Mouse (Mus musculus): ENCODE measurements around the gene Tctn1. TPM values are rescaled to one million over a fixed set of nuclear protein-coding genes. Genes with fewer than 3 reads are reported as not detected.
A peak's percentile ranks its signal among the peaks of the same experiment; 100 is the strongest.
"Not testable (repeated sequence)": the region's sequence is repeated elsewhere in the genome, so short reads cannot be mapped to it uniquely, and the experiment has no call there.

Gene Tctn1
- polyA plus RNA-seq, 1 experiment from 2014 or later, result 3.2 TPM

DNA sequence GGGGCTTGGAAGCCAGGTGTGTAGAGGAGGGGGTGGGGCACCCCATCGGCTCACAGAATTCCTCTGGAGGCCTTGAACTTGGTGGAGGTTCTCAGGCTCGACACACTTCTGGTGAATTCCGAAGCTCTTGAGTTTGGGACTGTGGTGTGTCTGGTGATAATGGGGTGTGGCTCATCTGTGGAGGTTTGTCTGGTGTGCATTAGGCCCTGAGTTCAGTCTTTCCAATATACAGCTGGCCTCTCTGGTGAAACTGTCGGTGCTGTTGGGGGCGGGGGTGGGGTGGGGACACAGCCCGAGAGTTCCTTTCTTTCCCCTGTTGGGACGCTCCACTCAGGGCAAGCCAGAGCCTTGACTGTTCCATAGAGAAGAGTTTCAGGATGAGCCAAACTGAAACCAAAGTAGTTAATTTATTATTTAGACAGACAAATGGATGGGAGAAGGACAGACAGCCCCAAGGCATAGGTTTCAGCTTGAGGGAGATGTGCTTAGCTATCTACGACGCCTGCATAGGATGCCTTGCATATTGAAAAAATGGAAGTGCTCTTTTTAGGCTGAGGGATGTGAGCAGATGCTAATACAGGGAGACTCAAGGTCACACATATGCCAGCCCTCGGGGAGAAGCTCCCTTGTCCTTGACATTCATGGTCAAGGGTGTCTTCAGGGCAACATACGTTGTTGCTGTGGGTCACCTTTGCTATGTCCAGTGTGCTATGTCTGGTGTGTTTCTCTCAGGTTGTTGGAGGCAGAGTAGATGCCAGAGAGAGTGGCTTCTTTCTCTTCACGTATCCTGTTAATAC lies 46.0 kb downstream of the Tctn1 start:
- no peaks in the 10 kb centered on the region for H3K9me3 ChIP-seq (ENCODE audit: control insufficient read depth, low read length)
- no peak overlapping the region for H3K4me3 ChIP-seq (ENCODE audit: low read length)
- peaks cover 8% of the 10 kb centered on the region for H3K4me1 ChIP-seq (ENCODE audit: control insufficient read depth, insufficient read depth, low read length)
- H3K4me2 ChIP-seq (ENCODE audit: low read depth, low read length), result no peak overlapping the region
- H3K27ac ChIP-seq (ENCODE audit: low read length), result no peak overlapping the region
- WGBS, result 82% methylated on average over 12 of the region's 12 CpGs
- no peaks in the 10 kb centered on the region for H3K36me3 ChIP-seq (ENCODE audit: control insufficient read depth, insufficient read depth, low read length)
- H3K27me3 ChIP-seq (replicated peaks; ENCODE audit: control insufficient read depth, insufficient read depth, low read length), result no peaks in the 10 kb centered on the region
- ATAC-seq, result no peak
- no peak overlapping the region for H3K9ac ChIP-seq (ENCODE audit: low read depth, low read length)

DNA sequence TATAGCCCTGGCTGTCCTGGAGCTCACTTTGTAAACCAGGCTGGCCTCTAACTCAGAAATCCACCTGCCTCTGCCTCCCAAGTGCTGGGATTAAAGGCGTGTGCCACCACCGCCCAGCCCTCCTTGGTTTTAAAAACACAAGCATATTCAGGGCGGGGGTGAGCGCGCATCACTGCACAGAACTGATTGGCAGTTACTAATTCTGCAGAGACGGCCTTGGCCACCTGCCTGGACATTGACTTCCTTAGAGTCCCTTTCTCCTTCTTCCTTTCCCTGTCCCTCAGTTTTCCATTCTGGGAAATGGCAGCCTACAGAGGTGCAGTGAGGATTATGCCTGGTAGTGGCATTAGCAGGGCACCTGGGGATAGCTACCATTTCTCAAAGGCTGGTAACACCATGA lies 46.6 kb downstream of the Tctn1 start:
- no peak overlapping the region for H3K9ac ChIP-seq (ENCODE audit: low read depth, low read length)
- ATAC-seq, result no peak
- 90% methylated on average over 6 of the region's 6 CpGs for WGBS
- H3K36me3 ChIP-seq (ENCODE audit: control insufficient read depth, insufficient read depth, low read length), result no peaks in the 10 kb centered on the region
- no peaks in the 10 kb centered on the region for H3K27me3 ChIP-seq (replicated peaks; ENCODE audit: control insufficient read depth, insufficient read depth, low read length)
- H3K4me1 ChIP-seq (ENCODE audit: control insufficient read depth, insufficient read depth, low read length), result peaks cover 8% of the 10 kb centered on the region
- H3K9me3 ChIP-seq (ENCODE audit: control insufficient read depth, low read length), result no peaks in the 10 kb centered on the region
- H3K4me3 ChIP-seq (ENCODE audit: low read length), result no peak overlapping the region
- H3K27ac ChIP-seq (ENCODE audit: low read length), result no peak overlapping the region
- no peak overlapping the region for H3K4me2 ChIP-seq (ENCODE audit: low read depth, low read length)

DNA sequence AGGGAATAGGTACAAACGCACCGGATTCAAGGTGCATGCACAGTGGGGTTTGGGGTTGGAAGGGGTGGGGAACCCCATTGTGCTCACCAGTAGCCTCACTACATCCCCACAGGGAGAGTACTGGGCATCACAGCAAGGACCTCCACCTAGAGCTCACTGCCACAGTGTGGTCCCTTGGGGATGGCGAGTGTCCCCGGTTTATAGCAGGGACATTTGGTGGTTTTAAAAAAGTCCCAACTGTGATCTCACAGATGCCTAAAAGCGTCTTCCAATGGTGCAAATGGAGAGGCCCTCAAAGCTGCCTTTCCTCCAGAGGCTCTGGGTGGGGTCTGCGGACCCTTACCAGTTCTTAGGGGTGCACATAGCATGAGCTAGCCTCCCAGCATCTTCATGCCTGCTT lies 50.4 kb downstream of the Tctn1 start:
- H3K9me3 ChIP-seq (ENCODE audit: control insufficient read depth, low read length), result no peaks in the 10 kb centered on the region
- peaks cover 12% of the 10 kb centered on the region for H3K4me1 ChIP-seq (ENCODE audit: control insufficient read depth, insufficient read depth, low read length)
- 85% methylated on average over 6 of the region's 6 CpGs for WGBS
- H3K36me3 ChIP-seq (ENCODE audit: control insufficient read depth, insufficient read depth, low read length), result no peaks in the 10 kb centered on the region
- no peak overlapping the region for H3K27ac ChIP-seq (ENCODE audit: low read length)
- H3K4me3 ChIP-seq (ENCODE audit: low read length), result no peak overlapping the region
- H3K4me2 ChIP-seq (ENCODE audit: low read depth, low read length), result no peak overlapping the region
- H3K9ac ChIP-seq (ENCODE audit: low read depth, low read length), result no peak overlapping the region
- no peak for ATAC-seq
- H3K27me3 ChIP-seq (replicated peaks; ENCODE audit: control insufficient read depth, insufficient read depth, low read length), result no peaks in the 10 kb centered on the region

DNA sequence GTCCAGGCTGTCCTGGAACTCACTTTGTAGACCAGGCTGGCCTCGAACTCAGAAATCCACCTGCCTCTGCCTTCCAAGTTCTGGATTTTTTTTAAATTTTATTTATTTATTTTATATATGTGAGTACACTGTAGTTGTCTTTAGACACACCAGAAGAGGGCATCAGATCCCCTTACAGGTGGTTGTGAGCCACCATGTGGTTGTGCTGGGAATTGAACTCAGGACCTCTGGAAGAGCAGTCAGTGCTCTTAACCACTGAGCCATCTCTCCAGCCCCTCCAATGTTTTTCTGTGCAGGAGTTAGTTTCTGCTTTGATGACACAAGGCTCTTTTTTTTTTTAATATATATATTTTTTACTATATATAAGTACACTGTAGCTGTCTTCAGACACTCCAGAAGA lies 51.4 kb downstream of the Tctn1 start:
- not testable (repeated sequence) for H3K27ac ChIP-seq (ENCODE audit: low read length); H3K9me3 ChIP-seq (ENCODE audit: control insufficient read depth, low read length); H3K9ac ChIP-seq (ENCODE audit: low read depth, low read length); ATAC-seq; H3K4me2 ChIP-seq (ENCODE audit: low read depth, low read length); H3K36me3 ChIP-seq (ENCODE audit: control insufficient read depth, insufficient read depth, low read length); H3K27me3 ChIP-seq (replicated peaks; ENCODE audit: control insufficient read depth, insufficient read depth, low read length); H3K4me3 ChIP-seq (ENCODE audit: low read length)
- WGBS, result 94% methylated on average over 1 of the region's 1 CpGs
- H3K4me1 ChIP-seq (ENCODE audit: control insufficient read depth, insufficient read depth, low read length), result peaks cover 13% of the 10 kb centered on the region

DNA sequence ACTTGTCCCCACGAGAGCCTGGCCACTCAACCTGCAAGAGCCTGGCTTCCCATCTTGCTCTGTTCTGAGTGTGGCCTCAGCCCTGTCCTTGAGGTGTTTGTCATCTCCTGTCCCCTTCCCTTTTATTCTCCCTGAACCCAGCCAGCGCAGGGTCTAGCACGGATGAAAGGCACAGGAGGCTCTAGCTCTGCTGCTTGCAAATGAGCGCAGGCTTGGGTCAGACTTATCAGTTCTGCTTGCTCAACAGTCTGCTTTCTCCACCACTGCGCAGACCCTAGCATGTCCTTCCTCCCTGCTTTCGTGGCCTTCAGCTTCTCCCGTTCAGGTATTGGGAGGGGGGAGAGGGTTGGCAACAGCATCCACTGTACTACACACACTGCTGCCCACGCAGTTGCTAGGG lies 52.1 kb downstream of the Tctn1 start:
- no peaks in the 10 kb centered on the region for H3K36me3 ChIP-seq (ENCODE audit: control insufficient read depth, insufficient read depth, low read length)
- no peak for ATAC-seq
- H3K27me3 ChIP-seq (replicated peaks; ENCODE audit: control insufficient read depth, insufficient read depth, low read length), result no peaks in the 10 kb centered on the region
- H3K9ac ChIP-seq (ENCODE audit: low read depth, low read length), result no peak overlapping the region
- no peak overlapping the region for H3K27ac ChIP-seq (ENCODE audit: low read length)
- H3K4me3 ChIP-seq (ENCODE audit: low read length), result no peak overlapping the region
- no peak overlapping the region for H3K4me2 ChIP-seq (ENCODE audit: low read depth, low read length)
- no peaks in the 10 kb centered on the region for H3K9me3 ChIP-seq (ENCODE audit: control insufficient read depth, low read length)
- WGBS, result 79% methylated on average over 8 of the region's 8 CpGs
- H3K4me1 ChIP-seq (ENCODE audit: control insufficient read depth, insufficient read depth, low read length), result peaks cover 13% of the 10 kb centered on the region

DNA sequence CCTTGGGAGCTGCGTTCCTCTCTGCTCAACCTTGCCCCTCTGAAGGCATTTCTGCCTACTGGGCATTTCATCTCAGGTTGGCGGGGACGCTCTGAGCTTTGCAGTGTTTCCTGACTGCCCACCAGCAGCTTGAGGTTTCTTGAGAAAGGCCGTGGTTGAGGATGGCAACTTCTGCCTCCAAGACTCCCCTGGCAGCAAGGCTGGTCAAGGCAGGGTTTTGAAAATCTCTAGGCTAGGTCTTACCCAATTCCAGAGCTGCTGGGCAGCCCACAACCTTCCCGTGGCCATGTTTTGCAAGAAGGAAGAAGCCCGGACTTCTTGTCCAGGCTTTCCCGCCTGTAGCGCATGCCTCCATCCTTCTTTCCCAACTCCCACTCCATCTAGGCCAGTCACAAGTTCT lies 53.4 kb downstream of the Tctn1 start:
- Histone ChIP-seq H3K4me3 (ENCODE audit: low read length) (no peak overlapping the region), H3K9me3 (ENCODE audit: control insufficient read depth, low read length) (no peaks in the 10 kb centered on the region), H3K27me3 (replicated peaks; ENCODE audit: control insufficient read depth, insufficient read depth, low read length) (no peaks in the 10 kb centered on the region), H3K36me3 (ENCODE audit: control insufficient read depth, insufficient read depth, low read length) (no peaks in the 10 kb centered on the region), H3K9ac (ENCODE audit: low read depth, low read length) (no peak overlapping the region), H3K4me2 (ENCODE audit: low read depth, low read length) (no peak overlapping the region), H3K27ac (ENCODE audit: low read length) (no peak overlapping the region), H3K4me1 (ENCODE audit: control insufficient read depth, insufficient read depth, low read length) (peaks cover 13% of the 10 kb centered on the region)
- ATAC-seq, result no peak
- WGBS, result 93% methylated on average over 8 of the region's 8 CpGs

DNA sequence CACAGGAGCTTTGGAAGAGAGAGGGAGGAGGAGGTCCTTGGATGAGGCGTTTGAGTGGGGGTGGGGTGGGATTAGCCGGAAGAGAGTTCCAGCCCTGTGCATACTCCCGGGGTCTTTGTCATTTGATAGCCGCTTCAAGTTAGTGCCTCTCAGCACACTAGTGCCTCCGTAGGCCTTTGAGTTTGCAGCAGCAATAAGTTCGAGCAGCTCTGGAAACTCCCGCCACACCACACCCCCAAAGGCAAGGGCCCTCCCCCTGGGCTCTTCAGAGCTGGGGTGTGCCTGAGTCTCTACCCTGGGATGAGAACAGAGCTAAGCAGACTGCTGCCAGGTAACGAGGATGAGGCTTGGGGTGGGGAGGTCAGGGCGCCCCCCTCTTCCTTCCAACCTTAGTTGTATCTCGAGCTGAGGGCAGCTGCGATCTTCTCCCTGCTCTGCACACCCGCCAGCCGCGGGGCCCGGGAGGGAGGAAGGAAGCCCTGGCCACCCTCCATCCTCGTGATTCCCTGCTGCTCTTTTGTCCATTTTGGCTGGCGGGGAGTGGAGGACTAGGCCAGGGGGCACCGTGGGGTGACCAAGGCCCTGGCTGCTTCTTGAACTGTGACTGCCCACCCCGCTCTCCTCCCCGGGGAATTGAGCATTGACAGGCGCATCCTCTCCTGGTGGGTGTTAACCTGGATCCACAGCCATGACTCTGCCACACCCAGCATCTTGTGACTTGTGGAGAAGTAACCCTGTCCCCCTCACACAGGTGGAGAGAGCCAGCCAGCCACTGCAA lies 54.5 kb downstream of the Tctn1 start:
- Histone ChIP-seq H3K27me3 (replicated peaks; ENCODE audit: control insufficient read depth, insufficient read depth, low read length) (no peaks in the 10 kb centered on the region), H3K4me1 (ENCODE audit: control insufficient read depth, insufficient read depth, low read length) (peaks cover 13% of the 10 kb centered on the region), H3K9ac (ENCODE audit: low read depth, low read length) (peak overlapping the region; percentile 71), H3K4me3 (ENCODE audit: low read length) (peak overlapping the region; percentile 47), H3K4me2 (ENCODE audit: low read depth, low read length) (peak overlapping the region; percentile 63), H3K9me3 (ENCODE audit: control insufficient read depth, low read length) (no peaks in the 10 kb centered on the region), H3K27ac (ENCODE audit: low read length) (0 out of 2 replicates have a peak overlapping the region, but pooled peaks have one; percentile 29), H3K36me3 (ENCODE audit: control insufficient read depth, insufficient read depth, low read length) (no peaks in the 10 kb centered on the region)
- ATAC-seq, result peak; percentile 79
- WGBS, result 4% methylated on average over 18 of the region's 21 CpGs

DNA sequence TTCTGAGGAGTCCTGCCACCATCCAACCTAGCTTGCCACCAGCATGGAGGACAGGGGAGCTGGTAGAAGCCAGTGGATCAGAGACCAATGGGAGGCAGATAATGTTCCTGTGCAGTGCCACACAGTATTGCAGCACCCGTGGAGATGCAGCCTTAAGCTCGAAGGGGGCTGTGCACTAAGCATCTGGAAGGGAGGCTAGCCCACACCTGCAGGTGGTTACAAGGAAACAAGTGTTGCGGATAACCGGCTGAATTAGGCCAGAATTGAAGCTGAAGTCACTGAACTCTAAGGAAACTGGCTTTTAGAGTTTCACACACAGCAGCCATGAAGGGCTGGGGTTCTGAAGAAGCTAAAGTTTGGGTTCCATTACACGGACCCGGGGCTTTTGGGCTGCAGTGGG lies 55.4 kb downstream of the Tctn1 start:
- Histone ChIP-seq H3K27ac (ENCODE audit: low read length) (no peak overlapping the region), H3K4me2 (ENCODE audit: low read depth, low read length) (peak overlapping the region; percentile 63; the same call in 1 of the 2 replicates), H3K4me1 (ENCODE audit: control insufficient read depth, insufficient read depth, low read length) (peaks cover 13% of the 10 kb centered on the region), H3K36me3 (ENCODE audit: control insufficient read depth, insufficient read depth, low read length) (no peaks in the 10 kb centered on the region), H3K9ac (ENCODE audit: low read depth, low read length) (0 out of 2 replicates have a peak overlapping the region, but pooled peaks have one; percentile 71), H3K4me3 (ENCODE audit: low read length) (no peak overlapping the region), H3K9me3 (ENCODE audit: control insufficient read depth, low read length) (no peaks in the 10 kb centered on the region), H3K27me3 (replicated peaks; ENCODE audit: control insufficient read depth, insufficient read depth, low read length) (no peaks in the 10 kb centered on the region)
- 60% methylated on average over 6 of the region's 6 CpGs for WGBS
- ATAC-seq, result no peak

DNA sequence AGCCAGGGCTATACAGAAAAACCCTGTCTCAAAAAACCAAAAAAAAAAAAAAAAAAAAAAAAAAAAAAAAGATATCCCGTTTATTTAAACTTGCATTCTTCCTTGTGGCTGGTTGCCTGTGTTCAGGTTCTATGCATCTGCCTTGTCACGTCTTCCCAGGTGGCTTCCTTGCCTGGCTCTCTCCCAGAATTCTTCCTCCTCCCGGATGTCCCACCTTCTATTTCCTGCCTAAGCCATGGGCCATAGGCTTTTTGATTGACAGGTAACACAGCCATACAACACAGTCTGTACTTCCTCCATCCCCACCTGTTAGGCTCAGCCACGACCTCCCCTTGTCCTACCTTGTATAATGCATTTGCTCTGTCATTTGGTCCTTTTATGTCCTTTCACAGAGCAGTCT lies 57.8 kb downstream of the Tctn1 start, which contains the start of gene Hvcn1:
Hvcn1 (plus strand) TSS at position 330 of the 400 bp plus-strand sequence.
- Histone ChIP-seq H3K36me3 (ENCODE audit: control insufficient read depth, insufficient read depth, low read length) (no peaks in the 10 kb centered on the region), H3K9me3 (ENCODE audit: control insufficient read depth, low read length) (no peaks in the 10 kb centered on the region), H3K27ac (ENCODE audit: low read length) (no peak within 1 kb of the TSS), H3K4me1 (ENCODE audit: control insufficient read depth, insufficient read depth, low read length) (peaks cover 13% of the 10 kb centered on the region), H3K4me2 (ENCODE audit: low read depth, low read length) (no peak within 1 kb of the TSS), H3K27me3 (replicated peaks; ENCODE audit: control insufficient read depth, insufficient read depth, low read length) (no peaks in the 10 kb centered on the region), H3K4me3 (ENCODE audit: low read length) (no peak within 1 kb of the TSS), H3K9ac (ENCODE audit: low read depth, low read length) (no peak within 1 kb of the TSS)
- WGBS, result 73% methylated on average over 4 of the region's 4 CpGs
- no peak for ATAC-seq

Data from intestine, embryonic 16.5 days (tissue).